Mouse (Mus musculus): Measurements from ENCODE around the gene Cdh22.

Cdh22 gene

GRCm38 (mm10) chr2:165250903-165251302, 16.2 kb upstream of the Cdh22 start:
- no peak for DNase-seq (ENCODE audit: low spot score in 2 of 2)

GRCm38 (mm10) chr2:165248967-165249366, 14.3 kb upstream of the Cdh22 start:
- DNase-seq (ENCODE audit: low spot score in 2 of 2), result no peak

GRCm38 (mm10) chr2:165246349-165246748, 11.7 kb upstream of the Cdh22 start:
- no peak for DNase-seq (ENCODE audit: low spot score in 2 of 2)

GRCm38 (mm10) chr2:165243122-165243720, 8.6 kb upstream of the Cdh22 start:
- no peak for DNase-seq (ENCODE audit: low spot score in 2 of 2)

GRCm38 (mm10) chr2:165242575-165242974, 7.9 kb upstream of the Cdh22 start:
- DNase-seq (ENCODE audit: low spot score in 2 of 2), result no peak

- no peak for DNase-seq (ENCODE audit: low spot score in 2 of 2)
These were observed 7.1 kb upstream of the Cdh22 start for GRCm38 (mm10) chr2:165241786-165242185.

GRCm38 (mm10) chr2:165240371-165240770, 5.7 kb upstream of the Cdh22 start:
- DNase-seq (ENCODE audit: low spot score in 2 of 2), result no peak

GRCm38 (mm10) chr2:165239533-165240144, 5.0 kb upstream of the Cdh22 start:
- DNase-seq (ENCODE audit: low spot score in 2 of 2), result no peak

- peak in 1 of 2 experiments; percentile 52 for DNase-seq (ENCODE audit: low spot score in 2 of 2)
These were observed 3.9 kb upstream of the Cdh22 start for GRCm38 (mm10) chr2:165238416-165239145.

- no peak for DNase-seq (ENCODE audit: low spot score in 2 of 2)
These were observed 401 bp downstream of the Cdh22 start for GRCm38 (mm10) chr2:165234291-165234612.

GRCm38 (mm10) chr2:165233491-165234290, 962 bp downstream of the Cdh22 start:
- peak; percentile 32 to 40 for DNase-seq (ENCODE audit: low spot score in 2 of 2)

GRCm38 (mm10) chr2:165229050-165229449, 5.6 kb downstream of the Cdh22 start:
- no peak for DNase-seq (ENCODE audit: low spot score in 2 of 2)

GRCm38 (mm10) chr2:165223837-165224236, 10.8 kb downstream of the Cdh22 start:
- no peak for DNase-seq (ENCODE audit: low spot score in 2 of 2)

- no peak for DNase-seq (ENCODE audit: low spot score in 2 of 2)
These were observed 12.7 kb downstream of the Cdh22 start for GRCm38 (mm10) chr2:165221952-165222351.

- DNase-seq (ENCODE audit: low spot score in 2 of 2), result no peak
These were observed 14.2 kb downstream of the Cdh22 start for GRCm38 (mm10) chr2:165220347-165220945.

GRCm38 (mm10) chr2:165218954-165219353, 15.7 kb downstream of the Cdh22 start:
- no peak for DNase-seq (ENCODE audit: low spot score in 2 of 2)

- no peak for DNase-seq (ENCODE audit: low spot score in 2 of 2)
These were observed 17.1 kb downstream of the Cdh22 start for GRCm38 (mm10) chr2:165217361-165218149.

GRCm38 (mm10) chr2:165215103-165215951, 19.3 kb downstream of the Cdh22 start:
- DNase-seq (ENCODE audit: low spot score in 2 of 2), result no peak

GRCm38 (mm10) chr2:165211426-165212079, 23.1 kb downstream of the Cdh22 start:
- DNase-seq (ENCODE audit: low spot score in 2 of 2), result no peak

GRCm38 (mm10) chr2:165210948-165211347, 23.7 kb downstream of the Cdh22 start:
- no peak for DNase-seq (ENCODE audit: low spot score in 2 of 2)
